Mouse (Mus musculus): Measurements from ENCODE around the gene Zfp292.
A peak's percentile ranks its signal among the peaks of the same experiment; 100 is the strongest.

Zfp292 gene

DNA sequence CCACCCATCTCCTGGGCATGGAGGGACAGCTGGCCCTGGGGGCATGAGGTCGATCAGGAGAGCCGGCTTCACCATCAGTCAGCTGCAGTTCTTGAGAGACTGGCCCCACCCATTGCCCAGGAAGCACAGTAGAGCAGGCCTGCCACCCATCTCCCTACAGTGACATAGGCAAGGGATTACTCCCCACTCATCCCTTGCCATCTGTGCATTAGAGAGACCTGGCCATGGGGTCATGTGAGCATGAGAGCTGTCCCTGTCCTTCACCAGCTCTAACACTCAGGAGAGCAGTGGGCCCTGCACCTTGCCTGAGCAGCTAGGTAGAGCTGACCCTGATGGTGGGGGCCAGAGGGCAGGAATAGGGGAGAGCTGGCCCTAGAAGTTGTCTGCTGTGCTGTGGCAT is 97.1 kb downstream of the Zfp292 start:
- DNase-seq, result no peak

DNA sequence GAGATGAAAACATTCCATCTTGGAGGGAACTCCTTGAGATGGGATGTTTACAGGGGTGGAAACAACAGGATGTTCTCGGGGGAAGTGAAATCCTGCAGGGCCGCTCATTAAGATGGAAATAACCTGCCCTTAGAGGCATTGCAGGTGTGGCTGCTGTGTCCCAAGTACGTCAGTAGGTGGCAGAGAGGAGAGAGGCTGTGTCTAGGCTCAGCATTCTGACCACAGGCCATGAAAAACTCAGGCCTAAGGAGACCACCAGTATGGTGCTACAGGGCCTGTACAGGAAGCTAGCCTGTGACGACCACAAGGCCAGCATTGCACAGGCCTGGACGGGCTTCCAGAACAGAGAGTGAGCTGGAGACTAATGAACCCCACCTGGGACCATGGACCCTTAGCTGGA is 97.9 kb downstream of the Zfp292 start:
- DNase-seq, result no peak

DNA sequence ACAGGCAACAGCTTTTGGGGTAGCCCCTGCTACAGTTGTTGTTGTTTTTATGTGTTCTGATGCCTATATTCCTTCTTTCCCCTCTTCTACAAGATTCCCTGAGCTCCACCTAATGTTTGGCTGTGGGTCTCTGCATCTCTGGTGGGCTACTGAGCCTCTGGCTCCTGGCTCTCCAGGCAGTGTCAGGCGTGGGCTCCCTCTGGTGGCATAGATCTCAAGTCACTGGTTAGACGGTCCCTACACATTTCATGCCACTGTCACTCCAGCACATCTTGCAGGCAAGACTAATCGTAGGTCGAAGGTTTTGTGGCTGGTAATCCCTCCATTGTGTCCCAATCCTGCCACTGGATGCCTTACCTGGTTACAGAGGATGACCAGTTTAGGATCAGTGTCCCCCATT is 100.0 kb downstream of the Zfp292 start:
- DNase-seq, result no peak

DNA sequence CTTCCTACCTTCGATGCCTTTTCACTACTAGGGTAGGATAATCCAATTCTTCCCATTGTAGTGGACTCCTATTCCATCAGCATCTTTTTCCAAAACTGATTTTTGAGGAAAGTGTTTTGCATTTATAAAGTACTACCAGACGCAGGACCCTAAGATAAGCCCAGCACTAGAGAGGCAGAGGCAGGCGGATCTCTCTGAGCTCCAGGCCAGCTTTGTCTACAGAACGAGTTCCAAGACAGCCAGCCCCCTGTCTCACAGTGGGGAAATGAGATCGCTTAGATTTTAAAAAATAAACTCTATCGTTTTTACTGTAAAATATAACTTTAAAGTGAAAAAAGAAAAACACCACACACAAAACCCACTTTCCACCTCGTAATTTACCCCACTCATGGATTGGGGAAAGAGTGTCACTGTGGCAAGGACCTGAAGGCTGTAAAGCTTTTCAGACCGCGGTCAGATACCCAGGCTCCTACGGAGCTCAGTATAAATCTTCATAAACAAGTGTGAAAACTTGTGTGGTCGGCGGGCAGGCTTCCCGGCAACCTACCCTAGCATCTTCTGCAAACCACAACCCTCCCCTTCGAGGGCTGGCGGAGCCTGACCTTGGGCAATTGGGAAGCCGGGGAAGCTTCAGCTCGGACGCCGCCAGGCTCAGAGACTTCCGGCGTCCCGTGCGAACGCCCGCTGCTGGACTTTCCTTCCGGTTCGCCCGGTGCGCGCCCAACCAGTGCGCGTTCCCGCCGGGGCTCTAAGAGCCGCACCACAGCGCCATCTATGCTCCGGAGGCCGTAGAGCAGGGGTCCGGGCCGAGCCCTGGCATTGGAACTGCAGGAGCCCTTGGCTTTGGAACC is 104.9 kb downstream of the Zfp292 start, which contains the start of gene Smim8:
TSS of gene Smim8 (minus strand) at position 747 of the 851 bp plus-strand sequence.
- peak; percentile 94 for DNase-seq

DNA sequence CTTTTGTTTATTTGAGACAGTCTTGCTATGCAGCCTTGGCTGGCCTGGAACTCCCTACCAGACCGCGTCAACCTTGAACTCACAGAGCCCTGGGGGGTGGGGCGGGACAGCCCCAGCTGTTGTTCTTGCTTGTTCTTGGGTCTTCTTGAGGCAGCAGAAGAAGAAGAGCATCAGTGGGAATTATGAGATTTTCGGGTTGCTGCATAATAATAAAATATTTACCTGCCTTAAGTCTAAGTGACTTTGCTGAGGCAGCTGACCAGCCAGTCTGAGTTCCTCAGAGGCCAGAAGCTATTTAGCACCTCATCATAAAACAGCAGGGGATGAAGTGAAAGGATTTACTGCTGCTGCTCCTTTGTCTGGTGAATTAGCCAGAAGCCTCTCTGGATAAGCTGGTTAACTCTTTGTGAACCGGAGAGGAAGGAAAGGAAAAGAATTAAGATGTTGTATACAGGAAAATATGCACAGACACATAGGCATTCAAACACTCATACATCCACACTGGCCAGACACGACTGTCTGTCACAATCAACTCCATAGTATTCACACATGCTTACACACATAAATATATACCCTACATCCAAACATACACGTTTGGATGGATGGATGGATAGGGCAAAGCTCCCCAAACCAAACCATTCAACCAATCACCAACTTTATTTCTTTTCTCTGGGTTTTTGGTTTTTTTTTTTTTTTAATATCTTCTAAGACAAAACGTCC is 110.9 kb downstream of the Zfp292 start:
- no peak for DNase-seq

DNA sequence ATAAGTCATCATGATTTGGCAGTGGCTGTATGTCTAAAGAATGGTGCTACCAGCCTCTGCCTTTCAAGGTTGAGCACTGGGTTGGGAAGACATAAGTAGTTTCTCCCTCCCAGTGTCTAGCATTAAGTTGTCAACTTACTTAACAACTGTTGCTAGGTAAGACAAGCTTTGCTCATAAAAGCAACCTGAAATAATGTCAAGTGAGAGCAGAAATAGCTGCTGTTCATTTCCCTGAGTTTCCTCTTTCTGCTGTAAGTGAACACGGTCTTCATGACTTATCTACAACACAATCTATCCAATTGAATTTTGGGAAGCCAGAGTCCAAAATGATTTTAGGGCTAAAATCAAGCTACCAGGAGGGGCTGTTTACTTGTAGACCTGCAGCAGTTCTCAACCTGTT is 126.6 kb downstream of the Zfp292 start, which contains the start of gene Gm136:
TSS of gene Gm136 (minus strand) at position 101 of the 400 bp plus-strand sequence.
- DNase-seq, result no peak
